ENCODE assay signal across 25 mouse cellular contexts in genomic region chr1:45873250-45873649, GRCm38 (mm10). TPM values are rescaled to one million over a fixed set of nuclear protein-coding genes. Genes with fewer than 3 reads are reported as not detected.
A peak's percentile ranks its signal among the peaks of the same experiment; 100 is the strongest.
DNase-seq lines count a peak whose midpoint lies in the region; ATAC-seq and TF ChIP-seq lines count a peak whose summit lies in the region.
"Had no signal": no experiment of that assay in that cellular context is flagged by ENCODE, and none has a peak within 500 bp of the region (broad histone marks: within the 10 kb centered on the region; RNA-seq: fewer than 3 reads in every experiment).

No protein-coding gene starts in this region.

- peak overlapping the region; percentile 34 for H3K27ac ChIP-seq in liver, embryonic 16.5 days (ENCODE audit: low read length)
- H3K27ac ChIP-seq in forebrain, embryonic 10.5 days: no peak overlapping the region
- H3K27ac ChIP-seq: embryonic facial prominence, embryonic 15.5 days; limb, embryonic 15.5 days; neural tube, embryonic 13.5 days had no signal

- peak; percentile 81 for ATAC-seq in G1E (ENCODE audit: extremely low read depth, insufficient number of reproducible peaks, low FRiP score, poor library complexity, severe bottlenecking)
- ATAC-seq in common myeloid progenitor, adult 5-6 weeks (replicated peaks; ENCODE audit: low read depth, poor library complexity, severe bottlenecking): peak; percentile 63
- peak; percentile 80 for ATAC-seq in liver, embryonic 16.5 days (ENCODE audit: low read depth)
- ATAC-seq: activated CD4-positive, CD25-positive, alpha-beta regulatory T cell, adult 4 months; forebrain, embryonic 16.5 days; hindbrain, embryonic 16.5 days had no signal

- no peak for TF ChIP-seq CTCF in G1E (IDR thresholded peaks at IDR 0.05; ENCODE audit: low read depth, low read length)

- no peaks in the 10 kb centered on the region for H3K27me3 ChIP-seq in G1E (ENCODE audit: insufficient read depth, low read length)
- H3K27me3 ChIP-seq in liver, embryonic 16.5 days (ENCODE audit: control insufficient read depth, insufficient read depth, low read depth, low read length): no peaks in the 10 kb centered on the region
- no peaks in the 10 kb centered on the region for H3K27me3 ChIP-seq in forebrain, embryonic 10.5 days (ENCODE audit: poor library complexity, severe bottlenecking)
- H3K27me3 ChIP-seq: embryonic facial prominence, embryonic 15.5 days; limb, embryonic 15.5 days; neural tube, embryonic 13.5 days had no signal

- no peak overlapping the region for H3K4me3 ChIP-seq in G1E (ENCODE audit: low read depth, low read length)
- no peak overlapping the region for H3K4me3 ChIP-seq in liver, embryonic 16.5 days (ENCODE audit: low read depth, low read length)
- H3K4me3 ChIP-seq in forebrain, embryonic 10.5 days: no peak overlapping the region
- H3K4me3 ChIP-seq: embryonic facial prominence, embryonic 15.5 days; limb, embryonic 15.5 days; neural tube, embryonic 13.5 days had no signal

- 12% methylated on average over 2 of the region's 2 CpGs for WGBS in liver, embryonic 16.5 days (ENCODE audit: insufficient replicate concordance)
- 91% methylated on average over 2 of the region's 2 CpGs for WGBS in forebrain, embryonic 10.5 days

- no peak overlapping the region for H3K9ac ChIP-seq in liver, embryonic 16.5 days (ENCODE audit: low read depth, low read length)
- H3K9ac ChIP-seq: embryonic facial prominence, embryonic 15.5 days; limb, embryonic 15.5 days; neural tube, embryonic 13.5 days had no signal

- DNase-seq in 416B (ENCODE audit: low read depth) (peak; percentile 60), G1E (ENCODE audit: low spot score) (no peak)
- DNase-seq in urinary bladder, postnatal 14 days (ENCODE audit: low spot score): no peak
- no peak for DNase-seq in forebrain, embryonic 10.5 days (ENCODE audit: extremely low spot score, low spot score)
- no peak for DNase-seq in gastrocnemius, postnatal 10 days
- DNase-seq: adrenal gland, postnatal 36 days; cerebellum, adult 11 months; gastrocnemius, postnatal 14 days; kidney, adult 8-10 months; lung, postnatal 36 days had no signal

- H3K36me3 ChIP-seq in G1E (replicated peaks): no peaks in the 10 kb centered on the region
- H3K36me3 ChIP-seq in liver, embryonic 16.5 days (ENCODE audit: control insufficient read depth, insufficient read depth): no peaks in the 10 kb centered on the region
- H3K36me3 ChIP-seq in forebrain, embryonic 10.5 days (replicated peaks): no peaks in the 10 kb centered on the region
- H3K36me3 ChIP-seq: embryonic facial prominence, embryonic 15.5 days; limb, embryonic 15.5 days; neural tube, embryonic 13.5 days had no signal

- H3K9me3 ChIP-seq in G1E (replicated peaks): no peaks in the 10 kb centered on the region
- H3K9me3 ChIP-seq in liver, embryonic 16.5 days (replicated peaks; ENCODE audit: control insufficient read depth, low read length): no peaks in the 10 kb centered on the region
- H3K9me3 ChIP-seq in forebrain, embryonic 10.5 days: no peaks in the 10 kb centered on the region
- H3K9me3 ChIP-seq: embryonic facial prominence, embryonic 15.5 days; limb, embryonic 15.5 days; neural tube, embryonic 13.5 days had no signal

- H3K4me2 ChIP-seq in liver, embryonic 16.5 days (ENCODE audit: low read depth, low read length): 0 out of 2 replicates have a peak overlapping the region, but pooled peaks have one; percentile 24
- H3K4me2 ChIP-seq: embryonic facial prominence, embryonic 15.5 days; limb, embryonic 15.5 days; neural tube, embryonic 13.5 days had no signal

- H3K4me1 ChIP-seq in G1E (ENCODE audit: insufficient read depth, low read depth, low read length): peaks cover 53% of the 10 kb centered on the region
- H3K4me1 ChIP-seq in liver, embryonic 16.5 days (ENCODE audit: control insufficient read depth, low read depth, low read length): peaks cover 24% of the 10 kb centered on the region
- H3K4me1 ChIP-seq in forebrain, embryonic 10.5 days: no peaks in the 10 kb centered on the region
- H3K4me1 ChIP-seq: embryonic facial prominence, embryonic 15.5 days; limb, embryonic 15.5 days; neural tube, embryonic 13.5 days had no signal

RNA-seq across cellular contexts. Expression of gene Gm5269, which starts 16.8 kb away (rescaled TPM):
- not detected in 2 replicates for total RNA-seq in G1E (2014; fragmentation: Nextera tagmentation)
- total RNA-seq in G1E (2017): not detected in 2 replicates
- not detected in 2 replicates for polyA plus RNA-seq in G1E (2012)
- total RNA-seq in common myeloid progenitor, adult 5-6 weeks (2017): not detected in 2 replicates
- 0.15 and 0.63 TPM in 2 replicates for polyA plus RNA-seq in liver, embryonic 16.5 days (2015; fragmentation: Nextera tagmentation; extraction: Ambion mirVana)
- not detected in 2 replicates for polyA plus RNA-seq in forebrain, embryonic 10.5 days (2016; fragmentation: Nextera tagmentation; extraction: Ambion mirVana)
- not detected for total RNA-seq in gastrocnemius, postnatal 10 days (2021)
- total RNA-seq: adrenal gland, postnatal 36 days; gastrocnemius, postnatal 14 days; left cerebral cortex, adult 8-10 months; midbrain, postnatal 0 days had no signal
- polyA plus RNA-seq: activated CD4-positive, CD25-positive, alpha-beta regulatory T cell, adult 4 months; cortical plate, adult 2 months; embryonic facial prominence, embryonic 15.5 days; forebrain, embryonic 16.5 days; heart, postnatal 0 days; hindbrain, embryonic 16.5 days; large intestine, adult 2 months; limb, embryonic 15.5 days; midbrain, postnatal 0 days; neural tube, embryonic 13.5 days; small intestine, adult 2 months; testis, adult 2 months had no signal

RNA-seq across cellular contexts. Expression of gene Slc40a1, which starts 53.1 kb away (rescaled TPM):
- total RNA-seq in G1E (2014; fragmentation: Nextera tagmentation) (35.7 and 56.4 TPM in 2 replicates), G1E (2017) (37.3 and 43.3 TPM in 2 replicates)
- 2.9 and 3.0 TPM in 2 replicates for polyA plus RNA-seq in G1E (2012)
- total RNA-seq in common myeloid progenitor, adult 5-6 weeks (2017): 31.8 and 46.4 TPM in 2 replicates
- 178 and 179 TPM in 2 replicates for polyA plus RNA-seq in liver, embryonic 16.5 days (2015; fragmentation: Nextera tagmentation; extraction: Ambion mirVana)
- polyA plus RNA-seq in forebrain, embryonic 10.5 days (2016; fragmentation: Nextera tagmentation; extraction: Ambion mirVana): 5.7 and 7.0 TPM in 2 replicates
- total RNA-seq in gastrocnemius, postnatal 10 days (2021): 10 to 100 TPM; 14.5 to 15.0 TPM
